Mouse (Mus musculus) CH12.LX (cell line): Measurements from ENCODE around the gene Pianp. TPM values are rescaled to one million over a fixed set of nuclear protein-coding genes. Genes with fewer than 3 reads are reported as not detected.

ENCODE experiments used
- DNase-seq: peaks from one replicate; pipeline ENCODE4 v3.0.0-alpha.2; 2013; ENCODE audit errors: extremely low read depth
- H3K27ac ChIP-seq: 2 replicates; pipeline ENCODE4 v1.5.1; 2012; ENCODE audit warnings: low read depth, mild to moderate bottlenecking, control low read depth, moderate library complexity; ENCODE audit not compliant: insufficient read depth
- H3K27me3 ChIP-seq: replicated peaks from 2 replicates; pipeline ENCODE3; 2012; ENCODE audit warnings: inconsistent platforms
- H3K36me3 ChIP-seq, 2 experiments: replicated peaks in 1 of 2; 2 replicates each; pipeline versions ENCODE3 to v1.6.1; 2012; ENCODE audit warnings: inconsistent platforms in 1 of 2, low read length in 1 of 2, mild to moderate bottlenecking in 1 of 2, mixed read lengths in 1 of 2, moderate library complexity in 1 of 2; ENCODE audit not compliant: control insufficient read depth in 1 of 2, insufficient read depth in 1 of 2
- H3K4me1 ChIP-seq, 2 experiments: 2 replicates each; pipeline ENCODE4 v1.6.1; 2012; ENCODE audit warnings: inconsistent platforms in 1 of 2, moderate library complexity in 1 of 2; ENCODE audit not compliant: insufficient read depth in 2 of 2, control insufficient read depth in 1 of 2
- H3K4me2 ChIP-seq: 2 replicates; pipeline ENCODE4 v1.6.1; 2012; ENCODE audit warnings: low read depth, mild to moderate bottlenecking, control low read depth; ENCODE audit not compliant: poor library complexity, insufficient read depth, severe bottlenecking
- H3K4me3 ChIP-seq, 3 experiments: fragments of 150-350 bp in 1 of 3; sonication (generic) in 1 of 3; replicated peaks in 1 of 3; 2 replicates each; pipeline versions ENCODE3 to v1.5.1; 2011 to 2012; ENCODE audit warnings: low read depth in 2 of 3, low read length in 2 of 3, mild to moderate bottlenecking in 2 of 3, moderate library complexity in 2 of 3, control low read depth in 1 of 3, improper control_type of control experiment in 1 of 3, inconsistent platforms in 1 of 3, mixed read lengths in 1 of 3; ENCODE audit not compliant: poor library complexity in 1 of 3
- H3K79me2 ChIP-seq: replicated peaks from 2 replicates; pipeline ENCODE4 v1.6.1; 2012; ENCODE audit warnings: mild to moderate bottlenecking, moderate library complexity; ENCODE audit not compliant: control insufficient read depth, poor library complexity, insufficient read depth, severe bottlenecking; ENCODE audit errors: extremely low read depth
- H3K9ac ChIP-seq: 2 replicates; pipeline ENCODE4 v1.6.1; 2012; ENCODE audit warnings: low read depth, mild to moderate bottlenecking, control low read depth, moderate library complexity; ENCODE audit not compliant: insufficient read depth
- H3K9me3 ChIP-seq: replicated peaks from 2 replicates; pipeline ENCODE3; 2012; ENCODE audit warnings: low read length, inconsistent platforms, mixed read lengths
- CTCF ChIP-seq, 2 experiments: IDR thresholded peaks in 1 of 2; conservative IDR thresholded peaks in 1 of 2; 2 replicates each; pipeline ENCODE4 v1.5.1; 2011 to 2012; ENCODE audit warnings: low read depth in 2 of 2, low read length in 2 of 2, improper control_type of control experiment in 1 of 2, inconsistent platforms in 1 of 2, mild to moderate bottlenecking in 1 of 2, moderate library complexity in 1 of 2
- JUN ChIP-seq: IDR thresholded peaks from 2 replicates; pipeline ENCODE4 v1.6.1; 2011; ENCODE audit warnings: low read depth, mild to moderate bottlenecking, low read length, improper control_type of control experiment, moderate library complexity; ENCODE audit not compliant: insufficient read depth
- MAX ChIP-seq: IDR thresholded peaks from 2 replicates; pipeline ENCODE4 v1.6.1; 2011; ENCODE audit warnings: low read length, improper control_type of control experiment
- MYC ChIP-seq: IDR thresholded peaks from 2 replicates; pipeline ENCODE4 v1.6.1; 2011; ENCODE audit warnings: low read depth, mild to moderate bottlenecking, improper control_type of control experiment, low read length
- PAX5 ChIP-seq: IDR thresholded peaks from 2 replicates; pipeline ENCODE4 v1.6.1; 2012; ENCODE audit warnings: low read length, inconsistent platforms, mixed read lengths
- dilution Hi-C: fragments of 300-500 bp; cut with MboI; formaldehyde crosslinking; loops from 2 replicates; pipeline ENCODE4 v1.14.3; 2020; ENCODE audit warnings: low sequenced_read_pairs; ENCODE audit not compliant: extremely low pct_unique_long_range_greater_than_20kb, extremely low pct_ligation_motif_present
- in situ Hi-C: fragments of 300-500 bp; cut with MboI; formaldehyde crosslinking; loops from 3 replicates; pipeline ENCODE4 v1.14.3; 2019; ENCODE audit warnings: low sequenced_read_pairs, low pct_ligation_motif_present, low pct_unique_long_range_greater_than_20kb, mixed read lengths
- polyA plus RNA-seq: library from polyadenylated mRNA; unstranded; fragments of >175 nt; gene quantifications from 2 replicates; pipeline ENCODE4 v1.2.1, GENCODE M21; 2012; ENCODE audit warnings: low read depth; ENCODE audit not compliant: insufficient read length
- total RNA-seq, 2 experiments: library from RNA; depleted of rRNA; stranded (reverse); fragments of 300-350 nt in 1 of 2; fragments of >200 nt in 1 of 2; gene quantifications; 2 replicates each; pipeline ENCODE4 v1.2.3; 2012 to 2014

The Pianp gene
- total and polyA plus RNA-seq, 3 experiments = 0.08 TPM; not detected in 2

DNA sequence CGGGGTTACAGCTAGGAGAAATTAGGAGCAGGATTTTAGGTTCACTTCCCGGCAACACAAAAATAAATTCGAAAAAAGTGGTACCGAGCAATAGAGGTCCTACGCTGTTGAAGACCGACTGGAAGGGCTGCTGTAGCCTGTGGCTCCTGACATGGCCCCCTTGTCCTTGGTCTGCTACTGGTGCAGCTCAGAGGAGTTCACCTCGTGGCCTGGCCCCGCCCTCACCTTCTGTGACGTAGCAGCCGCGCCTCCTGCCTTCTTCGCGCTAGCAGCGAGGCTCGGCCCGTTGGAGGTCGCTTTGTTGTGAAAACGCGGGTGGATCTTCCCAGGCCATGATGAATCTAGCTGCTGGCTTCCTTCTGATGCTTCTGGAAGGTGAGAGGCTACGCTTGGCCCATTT is 53.2 kb downstream of the Pianp start, which contains the start of gene Acrbp:
Gene Acrbp, plus strand, starts transcription at position 12 of the 400 bp plus-strand sequence.
- in situ Hi-C loops = loop anchor here (10.0 to 25.0 kb wide), 2 partner anchors 45 to 187 kb away; partner anchors contain the start of genes Chd4, Gpr162 and P3h3
- DNase-seq = no peak
- H3K4me1 ChIP-seq = no peaks in the 10 kb centered on the region
- TF ChIP-seq JUN (no peak), PAX5 (no peak), MYC (no peak)
- TF ChIP-seq, all 38 proteins: peak for 0
- Histone ChIP-seq H3K27me3 (no peaks in the 10 kb centered on the region), H3K36me3 (peaks cover 80 to 94% of the 10 kb centered on the region in 2 experiments), H3K4me2 (no peak within 1 kb of the TSS), H3K9me3 (no peaks in the 10 kb centered on the region), H3K4me3 (no peak within 1 kb of the TSS), H3K79me2 (no peaks in the 10 kb centered on the region), H3K27ac (no peak within 1 kb of the TSS), H3K9ac (no peak within 1 kb of the TSS)
- dilution Hi-C loops = no loop called here

DNA sequence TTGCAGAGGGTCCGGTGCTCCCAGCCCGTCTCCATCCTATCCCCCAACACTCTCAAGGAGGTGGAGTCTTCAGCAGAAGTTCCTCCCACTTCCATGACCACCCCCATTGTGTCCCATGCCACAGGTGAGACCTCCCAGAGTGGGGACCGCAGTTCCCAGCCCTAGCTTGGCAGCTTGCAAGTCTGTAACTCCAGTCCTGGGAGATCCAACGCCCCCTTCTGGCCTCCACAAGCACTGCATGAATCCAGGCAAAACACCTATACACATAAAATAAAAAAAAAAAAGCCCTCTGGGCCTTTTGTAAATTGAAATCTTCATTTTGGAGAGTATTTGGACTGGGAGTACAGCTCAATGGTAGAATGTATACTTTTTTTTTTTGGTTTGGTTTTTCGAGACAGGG is 54.7 kb downstream of the Pianp start:
- H3K79me2 ChIP-seq = no peaks in the 10 kb centered on the region
- TF ChIP-seq CTCF (conservative IDR thresholded peaks at IDR 0.05 in 1 of 2, IDR thresholded peaks at IDR 0.05 in 1 of 2; ENCODE audit: low read depth in 2 of 2, low read length in 2 of 2) (peak; percentile 13 to 43; a peak in 2 of 4 replicates), MAX (no peak)
- TF ChIP-seq, all 38 proteins: peak for 1
- Histone ChIP-seq H3K4me2 (no peak overlapping the region), H3K9ac (no peak overlapping the region), H3K4me3 (no peak overlapping the region), H3K36me3 (peaks cover 77 to 93% of the 10 kb centered on the region in 2 experiments), H3K9me3 (no peaks in the 10 kb centered on the region), H3K27me3 (no peaks in the 10 kb centered on the region), H3K27ac (no peak overlapping the region), H3K4me1 (no peaks in the 10 kb centered on the region)
- dilution Hi-C loops = no loop called here
- in situ Hi-C loops = no loop called here
- DNase-seq = peak; percentile 34

Other genes starting within 250 kb of the Pianp start
Only the 20 nearest of the 29 such genes appear.
- gene Spsb2, start 188.0 kb upstream of the Pianp start, total RNA-seq (2012; rRNA removed) = 2.1 and 2.4 TPM in 2 replicates
- gene Spsb2, start 188.0 kb upstream of the Pianp start, total RNA-seq (2014; rRNA removed) = not detected in 2 replicates
- 3.3 and 3.4 TPM in 2 replicates for gene Spsb2, start 188.0 kb upstream of the Pianp start, polyA plus RNA-seq
- gene Tpi1, start 182.4 kb upstream of the Pianp start, total RNA-seq (2012; rRNA removed) = 733 and 1,303 TPM in 2 replicates
- 1,570 and 1,645 TPM in 2 replicates for gene Tpi1, start 182.4 kb upstream of the Pianp start, total RNA-seq (2014; rRNA removed)
- gene Tpi1, start 182.4 kb upstream of the Pianp start, polyA plus RNA-seq = 758 and 807 TPM in 2 replicates
- gene Usp5, start 167.2 kb upstream of the Pianp start, total RNA-seq (2012; rRNA removed) = 107 and 126 TPM in 2 replicates
- gene Usp5, start 167.2 kb upstream of the Pianp start, total RNA-seq (2014; rRNA removed) = 75.7 and 79.8 TPM in 2 replicates
- 96.5 and 103 TPM in 2 replicates for gene Usp5, start 167.2 kb upstream of the Pianp start, polyA plus RNA-seq
- gene Cdca3, start 167.1 kb upstream of the Pianp start, total RNA-seq (2012; rRNA removed) = 116 and 117 TPM in 2 replicates
- 188 and 229 TPM in 2 replicates for gene Cdca3, start 167.1 kb upstream of the Pianp start, total RNA-seq (2014; rRNA removed)
- 171 and 224 TPM in 2 replicates for gene Cdca3, start 167.1 kb upstream of the Pianp start, polyA plus RNA-seq
- gene Gnb3, start 156.4 kb upstream of the Pianp start, total RNA-seq (2012; rRNA removed) = 0.64 and 0.84 TPM in 2 replicates
- 1.6 and 2.2 TPM in 2 replicates for gene Gnb3, start 156.4 kb upstream of the Pianp start, total RNA-seq (2014; rRNA removed)
- 4.1 and 4.7 TPM in 2 replicates for gene Gnb3, start 156.4 kb upstream of the Pianp start, polyA plus RNA-seq
- gene P3h3, start 138.9 kb upstream of the Pianp start, total RNA-seq (2012; rRNA removed) = 0.13 and 0.34 TPM in 2 replicates
- gene P3h3, start 138.9 kb upstream of the Pianp start, total RNA-seq (2014; rRNA removed) = 0.19 TPM in 1 of 2 replicates, not detected in the other
- gene P3h3, start 138.9 kb upstream of the Pianp start, polyA plus RNA-seq = 0.31 and 0.44 TPM in 2 replicates
- gene Gpr162, start 132.7 kb upstream of the Pianp start, total RNA-seq (2012; rRNA removed) = 1.6 and 2.0 TPM in 2 replicates
- gene Gpr162, start 132.7 kb upstream of the Pianp start, total RNA-seq (2014; rRNA removed) = 0.48 and 0.97 TPM in 2 replicates
- gene Gpr162, start 132.7 kb upstream of the Pianp start, polyA plus RNA-seq = 1.7 and 1.9 TPM in 2 replicates
- gene Cd4, start 108.5 kb upstream of the Pianp start, total RNA-seq (2012; rRNA removed) = 0.29 and 0.34 TPM in 2 replicates
- 0.26 and 0.27 TPM in 2 replicates for gene Cd4, start 108.5 kb upstream of the Pianp start, total RNA-seq (2014; rRNA removed)
- gene Cd4, start 108.5 kb upstream of the Pianp start, polyA plus RNA-seq = 1.1 and 1.6 TPM in 2 replicates
- 1.2 and 1.9 TPM in 2 replicates for gene Lag3, start 85.0 kb upstream of the Pianp start, total RNA-seq (2012; rRNA removed)
- 0.32 and 0.52 TPM in 2 replicates for gene Lag3, start 85.0 kb upstream of the Pianp start, total RNA-seq (2014; rRNA removed)
- 1.5 and 2.0 TPM in 2 replicates for gene Lag3, start 85.0 kb upstream of the Pianp start, polyA plus RNA-seq
- 11.0 and 12.8 TPM in 2 replicates for gene Ptms, start 76.6 kb upstream of the Pianp start, total RNA-seq (2012; rRNA removed)
- 7.0 and 8.1 TPM in 2 replicates for gene Ptms, start 76.6 kb upstream of the Pianp start, total RNA-seq (2014; rRNA removed)
- 96.6 and 99.6 TPM in 2 replicates for gene Ptms, start 76.6 kb upstream of the Pianp start, polyA plus RNA-seq
- gene Mlf2, start 65.3 kb upstream of the Pianp start, total RNA-seq (2012; rRNA removed) = 116 and 129 TPM in 2 replicates
- 109 and 124 TPM in 2 replicates for gene Mlf2, start 65.3 kb upstream of the Pianp start, total RNA-seq (2014; rRNA removed)
- gene Mlf2, start 65.3 kb upstream of the Pianp start, polyA plus RNA-seq = 203 and 210 TPM in 2 replicates
- 85.6 and 104 TPM in 2 replicates for gene Cops7a, start 31.2 kb upstream of the Pianp start, total RNA-seq (2012; rRNA removed)
- 62.8 and 73.2 TPM in 2 replicates for gene Cops7a, start 31.2 kb upstream of the Pianp start, total RNA-seq (2014; rRNA removed)
- gene Cops7a, start 31.2 kb upstream of the Pianp start, polyA plus RNA-seq = 98.6 and 114 TPM in 2 replicates
- gene Zfp384, start 12.5 kb downstream of the Pianp start, total RNA-seq (2012; rRNA removed) = 14.0 and 14.5 TPM in 2 replicates
- 14.9 and 17.0 TPM in 2 replicates for gene Zfp384, start 12.5 kb downstream of the Pianp start, total RNA-seq (2014; rRNA removed)
- gene Zfp384, start 12.5 kb downstream of the Pianp start, polyA plus RNA-seq = 32.0 and 34.4 TPM in 2 replicates
- gene Ing4, start 43.1 kb downstream of the Pianp start, total RNA-seq (2012; rRNA removed) = 23.8 and 27.3 TPM in 2 replicates
- 31.3 and 32.2 TPM in 2 replicates for gene Ing4, start 43.1 kb downstream of the Pianp start, total RNA-seq (2014; rRNA removed)
- 21.3 and 25.1 TPM in 2 replicates for gene Ing4, start 43.1 kb downstream of the Pianp start, polyA plus RNA-seq
- 3.1 and 3.3 TPM in 2 replicates for gene Acrbp, start 53.0 kb downstream of the Pianp start, total RNA-seq (2012; rRNA removed)
- 1.1 and 1.7 TPM in 2 replicates for gene Acrbp, start 53.0 kb downstream of the Pianp start, total RNA-seq (2014; rRNA removed)
- gene Acrbp, start 53.0 kb downstream of the Pianp start, polyA plus RNA-seq = 4.0 and 4.9 TPM in 2 replicates
- 4.4 and 4.5 TPM in 2 replicates for gene Lpar5, start 71.2 kb downstream of the Pianp start, total RNA-seq (2012; rRNA removed)
- 3.3 and 4.8 TPM in 2 replicates for gene Lpar5, start 71.2 kb downstream of the Pianp start, total RNA-seq (2014; rRNA removed)
- 14.4 and 25.9 TPM in 2 replicates for gene Lpar5, start 71.2 kb downstream of the Pianp start, polyA plus RNA-seq
- gene Chd4, start 99.3 kb downstream of the Pianp start, total RNA-seq (2012; rRNA removed) = 165 and 174 TPM in 2 replicates
- 72.7 and 86.0 TPM in 2 replicates for gene Chd4, start 99.3 kb downstream of the Pianp start, total RNA-seq (2014; rRNA removed)
- 200 and 225 TPM in 2 replicates for gene Chd4, start 99.3 kb downstream of the Pianp start, polyA plus RNA-seq
- 128 and 188 TPM in 2 replicates for gene Nop2, start 135.2 kb downstream of the Pianp start, total RNA-seq (2012; rRNA removed)
- 154 TPM in 2 replicates for gene Nop2, start 135.2 kb downstream of the Pianp start, total RNA-seq (2014; rRNA removed)
- 175 and 179 TPM in 2 replicates for gene Nop2, start 135.2 kb downstream of the Pianp start, polyA plus RNA-seq
- 6.7 and 7.6 TPM in 2 replicates for gene Iffo1, start 148.5 kb downstream of the Pianp start, total RNA-seq (2012; rRNA removed)
- 3.3 and 4.0 TPM in 2 replicates for gene Iffo1, start 148.5 kb downstream of the Pianp start, total RNA-seq (2014; rRNA removed)
- 7.0 and 8.2 TPM in 2 replicates for gene Iffo1, start 148.5 kb downstream of the Pianp start, polyA plus RNA-seq
- gene Gapdh, start 169.8 kb downstream of the Pianp start, total RNA-seq (2012; rRNA removed) = 2,085 and 2,925 TPM in 2 replicates
- gene Gapdh, start 169.8 kb downstream of the Pianp start, total RNA-seq (2014; rRNA removed) = 1,576 and 2,268 TPM in 2 replicates
- 2,269 and 2,654 TPM in 2 replicates for gene Gapdh, start 169.8 kb downstream of the Pianp start, polyA plus RNA-seq